Mouse (Mus musculus) heart, embryonic 10.5 days (tissue): ENCODE data around the gene Sebox. TPM values are rescaled to one million over a fixed set of nuclear protein-coding genes. Genes with fewer than 3 reads are reported as not detected.
A peak's percentile ranks its signal among the peaks of the same experiment; 100 is the strongest.
"Not testable (repeated sequence)": the region's sequence is repeated elsewhere in the genome, so short reads cannot be mapped to it uniquely, and the experiment has no call there.

Experiments
- DNase-seq: peaks from one replicate; pipeline ENCODE4 v3.0.0-alpha.2; 2017; ENCODE audit warnings: low spot score
- H3K27ac ChIP-seq: fragments of 300-500 bp; sonication (generic); 2 replicates; pipeline ENCODE4 v1.5.1; 2016; ENCODE audit warnings: mild to moderate bottlenecking
- H3K27me3 ChIP-seq: fragments of 300-500 bp; sonication (generic); 2 replicates; pipeline ENCODE4 v1.6.1; 2016; ENCODE audit warnings: mild to moderate bottlenecking; ENCODE audit not compliant: poor library complexity, insufficient read depth, severe bottlenecking
- H3K36me3 ChIP-seq: fragments of 300-500 bp; sonication (generic); 2 replicates; pipeline ENCODE4 v1.6.1; 2016; ENCODE audit warnings: mild to moderate bottlenecking, moderate library complexity
- H3K4me1 ChIP-seq: fragments of 300-500 bp; sonication (generic); 2 replicates; pipeline ENCODE4 v1.6.1; 2016; ENCODE audit warnings: mild to moderate bottlenecking
- H3K4me3 ChIP-seq: fragments of 300-500 bp; sonication (generic); 2 replicates; pipeline ENCODE4 v1.5.1; 2016; ENCODE audit warnings: mild to moderate bottlenecking, moderate library complexity
- H3K9me3 ChIP-seq: fragments of 300-500 bp; sonication (generic); 2 replicates; pipeline ENCODE4 v1.6.1; 2016; ENCODE audit warnings: mild to moderate bottlenecking, moderate library complexity
- WGBS: fragments of 180-500 bp; shearing (Covaris S2); methylation state at CpG from one replicate; pipeline ENCODE4 v1.1.7; 2016; 5-methylcytosine and 5-hydroxymethylcytosine counted together
- polyA plus RNA-seq: library from polyadenylated mRNA; unstranded; fragments of >200 nt; fragmentation: Nextera tagmentation; extraction: Ambion mirVana; gene quantifications from 2 replicates; pipeline ENCODE4 v1.2.1, GENCODE M21; 2016

Gene Sebox
- polyA plus RNA-seq, 1 experiment from 2014 or later = not detected

GRCm38 (mm10) chr11:78530001-78530400 lies 26.8 kb downstream of the Sebox start:
- H3K36me3 ChIP-seq = peaks cover 67% of the 10 kb centered on the region
- no peak overlapping the region for H3K4me3 ChIP-seq
- 87% methylated on average over 12 of the region's 12 CpGs for WGBS
- peaks cover 22% of the 10 kb centered on the region for H3K4me1 ChIP-seq
- H3K27me3 ChIP-seq = no peaks in the 10 kb centered on the region
- no peak for DNase-seq
- peak overlapping the region; percentile 60; the same call in 1 of the 2 replicates for H3K27ac ChIP-seq
- H3K9me3 ChIP-seq = no peaks in the 10 kb centered on the region

- Histone ChIP-seq H3K4me1 (peaks cover 26% of the 10 kb centered on the region), H3K27ac (0 out of 2 replicates have a peak overlapping the region, but pooled peaks have one; percentile 60), H3K27me3 (no peaks in the 10 kb centered on the region), H3K9me3 (no peaks in the 10 kb centered on the region), H3K36me3 (peaks cover 57% of the 10 kb centered on the region), H3K4me3 (no peak overlapping the region)
- no peak for DNase-seq
- WGBS = 66% methylated on average over 6 of the region's 6 CpGs
Measured at GRCm38 (mm10) chr11:78531046-78531445, 27.8 kb downstream of the Sebox start.

- H3K9me3 ChIP-seq, DNase-seq, H3K4me3 ChIP-seq, H3K27ac ChIP-seq, H3K27me3 ChIP-seq: not testable (repeated sequence)
- peaks cover 26% of the 10 kb centered on the region for H3K4me1 ChIP-seq
- H3K36me3 ChIP-seq = peaks cover 52% of the 10 kb centered on the region
- 80% methylated on average over 10 of the region's 10 CpGs for WGBS
Measured at GRCm38 (mm10) chr11:78531515-78531914, 28.3 kb downstream of the Sebox start.

- DNase-seq = no peak
- Histone ChIP-seq H3K4me1 (peaks cover 35% of the 10 kb centered on the region), H3K9me3 (no peaks in the 10 kb centered on the region), H3K36me3 (peaks cover 34% of the 10 kb centered on the region), H3K4me3 (peak overlapping the region; percentile 87), H3K27ac (no peak overlapping the region), H3K27me3 (no peaks in the 10 kb centered on the region)
- 78% methylated on average over 4 of the region's 4 CpGs for WGBS
Measured at GRCm38 (mm10) chr11:78534516-78534915, 31.3 kb downstream of the Sebox start.

DNA sequence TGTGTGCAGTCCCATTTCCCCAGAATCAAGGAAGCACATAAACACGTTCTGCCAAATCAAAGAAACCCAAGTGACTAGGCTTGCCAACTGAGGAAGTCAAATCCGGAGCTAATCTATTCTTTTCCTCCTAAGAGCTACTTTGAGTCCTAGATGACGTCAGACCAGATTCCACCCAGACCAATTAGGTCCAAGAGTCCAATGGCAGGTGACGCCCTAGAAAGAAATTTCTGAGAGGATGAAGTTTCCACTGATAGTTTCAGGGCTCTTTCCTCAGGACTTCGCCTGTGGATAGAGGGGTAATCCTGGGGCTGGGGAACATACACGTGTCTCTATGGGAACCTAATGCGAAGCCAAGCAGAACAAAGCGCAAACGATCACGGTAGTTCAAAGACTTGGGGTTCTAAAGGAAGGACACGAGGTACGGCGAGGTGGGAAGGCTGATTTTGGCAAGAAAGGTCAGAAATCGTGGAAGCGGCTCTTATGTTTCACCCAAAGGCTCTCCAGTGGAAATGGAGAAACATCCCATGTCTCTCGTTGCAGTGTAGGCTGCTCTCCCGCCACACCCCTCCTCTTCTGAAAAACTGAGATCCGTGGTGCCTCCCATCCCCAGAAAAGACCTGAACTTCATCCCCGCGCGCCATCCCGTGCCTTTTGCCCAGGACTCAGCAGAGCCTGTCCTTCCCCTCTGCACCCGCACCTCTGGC lies 32.3 kb downstream of the Sebox start:
- under 1% methylated on average over 23 of the region's 23 CpGs for WGBS

GRCm38 (mm10) chr11:78536080-78536689 lies 32.9 kb downstream of the Sebox start, which contains the start of the genes Tnfaip1 and Ift20:
TSS of gene Tnfaip1 (minus strand) at chr11:78536332.
TSS of gene Ift20 (plus strand) at chr11:78536361.
- under 1% methylated on average over 52 of the region's 52 CpGs for WGBS
- no peaks in the 10 kb centered on the region for H3K9me3 ChIP-seq
- peaks cover 35% of the 10 kb centered on the region for H3K36me3 ChIP-seq

More for the DNA sequence above, 32.3 kb downstream of the Sebox start:
- DNase-seq = no peak
- no peaks in the 10 kb centered on the region for H3K27me3 ChIP-seq
- H3K27ac ChIP-seq = peak overlapping the region; percentile 93
- H3K36me3 ChIP-seq = peaks cover 34% of the 10 kb centered on the region
- peaks cover 29% of the 10 kb centered on the region for H3K4me1 ChIP-seq
- peak overlapping the region; percentile 87 for H3K4me3 ChIP-seq
- H3K9me3 ChIP-seq = no peaks in the 10 kb centered on the region

DNA sequence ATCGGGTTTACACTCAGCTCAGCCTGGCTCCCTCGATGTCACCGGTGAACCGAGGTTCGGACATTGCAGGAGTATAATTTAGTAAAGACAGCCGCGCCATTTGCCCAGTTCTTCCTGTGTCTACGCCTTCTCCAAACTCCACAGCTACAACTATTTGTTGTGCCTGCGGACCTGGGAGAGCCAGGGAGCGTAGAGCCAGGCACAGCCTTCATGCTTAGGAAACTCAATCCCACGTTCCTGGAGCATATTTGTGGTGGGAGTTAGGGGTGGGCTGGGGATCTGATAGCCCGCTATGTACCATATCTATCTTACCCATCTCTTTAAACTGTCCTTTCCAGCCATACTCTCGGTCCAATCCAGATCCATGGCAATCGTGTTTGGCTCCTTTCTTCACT lies 33.4 kb downstream of the Sebox start:
- peaks cover 39% of the 10 kb centered on the region for H3K36me3 ChIP-seq
- 3% methylated on average over 14 of the region's 14 CpGs for WGBS
- no peaks in the 10 kb centered on the region for H3K9me3 ChIP-seq
- H3K27ac ChIP-seq = peak overlapping the region; percentile 93
- H3K4me1 ChIP-seq = peaks cover 29% of the 10 kb centered on the region
- no peaks in the 10 kb centered on the region for H3K27me3 ChIP-seq
- no peak for DNase-seq
- H3K4me3 ChIP-seq = peak overlapping the region; percentile 87

More at GRCm38 (mm10) chr11:78536080-78536689, 32.9 kb downstream of the Sebox start, which contains the start of the genes Tnfaip1 and Ift20:
- DNase-seq = peak; percentile 100
- Histone ChIP-seq H3K27ac (peak within 1 kb of the TSS; percentile 93), H3K4me1 (peaks cover 29% of the 10 kb centered on the region), H3K27me3 (no peaks in the 10 kb centered on the region), H3K4me3 (peak within 1 kb of the TSS; percentile 87)

DNA sequence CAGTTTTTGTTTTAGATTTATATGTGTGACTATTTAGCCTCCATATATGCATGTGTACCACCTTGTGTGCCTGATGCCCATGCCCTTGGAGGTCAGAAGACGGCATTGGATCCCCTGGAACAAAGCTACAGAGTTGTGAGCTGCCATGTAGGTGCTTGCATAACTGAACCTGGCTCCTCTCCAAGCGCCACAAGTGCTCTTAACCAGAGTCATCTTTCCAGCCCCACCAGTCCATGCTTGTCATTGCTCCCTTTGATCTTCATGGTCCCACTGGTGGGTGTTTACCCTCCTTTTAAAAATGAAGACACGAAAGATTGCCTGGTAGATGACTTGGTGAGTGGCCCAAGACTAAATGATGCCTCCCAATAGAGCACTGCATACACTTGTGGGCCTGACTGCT lies 37.1 kb downstream of the Sebox start:
- H3K9me3 ChIP-seq = no peaks in the 10 kb centered on the region
- WGBS = 86% methylated on average over 3 of the region's 3 CpGs
- no peaks in the 10 kb centered on the region for H3K27me3 ChIP-seq
- H3K36me3 ChIP-seq = peaks cover 57% of the 10 kb centered on the region
- H3K27ac ChIP-seq = no peak overlapping the region
- no peak overlapping the region for H3K4me3 ChIP-seq
- no peak for DNase-seq
- H3K4me1 ChIP-seq = peaks cover 13% of the 10 kb centered on the region

DNA sequence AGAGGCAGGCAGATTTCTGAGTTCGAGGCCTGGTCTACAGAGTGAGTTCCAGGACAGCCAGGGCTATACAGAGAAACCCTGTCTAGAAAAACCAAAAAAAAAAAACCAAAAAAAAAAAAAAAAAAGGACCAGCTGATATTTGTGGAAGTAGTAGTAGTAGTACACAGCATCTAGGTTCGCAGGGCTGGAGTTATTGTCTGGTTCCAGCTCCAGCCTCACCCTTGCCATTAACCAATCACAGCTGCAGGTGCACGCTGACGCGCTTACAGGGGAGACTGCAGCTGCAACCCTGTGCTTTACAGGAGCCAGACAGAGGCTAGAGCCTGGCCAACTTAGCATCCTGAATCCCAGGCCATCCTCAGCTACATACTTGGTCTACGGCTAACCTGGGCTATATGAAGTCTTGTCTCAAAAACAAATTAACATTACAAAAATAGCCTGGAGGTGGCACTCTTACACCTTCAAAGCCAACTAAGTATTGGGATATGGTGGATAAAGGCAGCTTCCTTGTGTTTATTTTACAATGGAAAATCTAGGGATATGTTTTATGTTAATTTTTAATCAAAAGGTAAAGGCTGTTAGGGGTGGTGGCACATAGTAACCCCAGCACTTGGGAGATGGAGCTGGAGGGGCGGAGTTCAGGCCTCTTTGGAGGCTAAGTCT lies 41.3 kb downstream of the Sebox start:
- H3K4me1 ChIP-seq = peaks cover 13% of the 10 kb centered on the region
- no peak overlapping the region for H3K27ac ChIP-seq
- H3K36me3 ChIP-seq = peaks cover 49% of the 10 kb centered on the region
- no peak for DNase-seq
- H3K27me3 ChIP-seq = no peaks in the 10 kb centered on the region
- 93% methylated on average over 7 of the region's 7 CpGs for WGBS
- no peaks in the 10 kb centered on the region for H3K9me3 ChIP-seq
- H3K4me3 ChIP-seq = no peak overlapping the region

DNA sequence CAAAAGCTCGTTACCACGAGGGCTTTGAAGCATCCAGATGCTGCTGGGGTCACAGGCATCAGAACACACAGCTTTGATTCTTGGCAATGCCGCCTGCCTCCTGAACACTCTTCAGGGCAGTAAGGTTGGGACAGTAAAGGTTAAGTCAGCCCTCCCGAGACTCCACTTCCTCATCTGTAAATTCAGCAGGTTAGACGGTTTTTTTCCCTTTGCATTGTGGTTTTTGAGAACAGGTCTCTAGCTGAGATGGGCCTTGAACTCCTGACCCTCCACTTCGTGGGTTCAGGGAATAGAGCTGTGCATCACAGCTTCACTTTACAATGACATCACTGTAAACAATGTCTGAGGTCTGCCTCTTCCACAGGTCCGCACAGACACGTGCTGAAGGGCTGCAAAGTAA lies 41.9 kb downstream of the Sebox start:
- peaks cover 43% of the 10 kb centered on the region for H3K36me3 ChIP-seq
- H3K4me1 ChIP-seq = peaks cover 17% of the 10 kb centered on the region
- H3K4me3 ChIP-seq = no peak overlapping the region
- H3K27ac ChIP-seq = no peak overlapping the region
- no peak for DNase-seq
- H3K9me3 ChIP-seq = no peaks in the 10 kb centered on the region
- no peaks in the 10 kb centered on the region for H3K27me3 ChIP-seq
- 61% methylated on average over 8 of the region's 8 CpGs for WGBS

GRCm38 (mm10) chr11:78547718-78548460 lies 44.6 kb downstream of the Sebox start:
- no peak for DNase-seq
- WGBS = 78% methylated on average over 2 of the region's 2 CpGs
- Histone ChIP-seq H3K27ac (no peak overlapping the region), H3K27me3 (no peaks in the 10 kb centered on the region), H3K4me1 (peaks cover 25% of the 10 kb centered on the region), H3K4me3 (no peak overlapping the region), H3K9me3 (no peaks in the 10 kb centered on the region), H3K36me3 (peaks cover 21% of the 10 kb centered on the region)

DNA sequence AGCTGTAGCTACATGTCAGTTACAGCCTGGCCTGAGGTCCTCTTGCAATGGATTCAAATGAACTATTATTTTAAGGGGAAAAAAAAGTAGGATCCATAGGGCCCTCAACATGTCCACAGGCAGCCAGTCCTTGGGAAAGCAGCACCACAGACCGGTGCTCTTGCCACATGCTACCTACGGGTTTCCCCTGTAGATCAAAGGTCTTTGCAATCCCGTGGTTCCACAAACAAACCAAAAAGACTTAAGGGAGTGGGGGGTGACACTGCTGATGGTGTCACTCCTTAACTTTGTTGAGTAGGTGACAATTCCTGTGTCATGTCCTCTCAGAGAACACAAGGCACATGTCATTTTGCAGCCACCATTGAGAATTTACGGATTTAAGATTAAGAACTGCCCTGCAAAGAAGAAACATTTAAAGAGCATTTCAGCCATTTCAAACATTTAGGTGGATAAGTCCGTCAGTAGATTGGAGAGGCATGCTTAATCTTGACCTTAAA lies 46.3 kb downstream of the Sebox start:
- Histone ChIP-seq H3K36me3 (peaks cover 9% of the 10 kb centered on the region; the same call in 1 of the 2 replicates), H3K27ac (peak overlapping the region; percentile 94)
- 7% methylated on average over 5 of the region's 5 CpGs for WGBS

More for the DNA sequence above, 46.3 kb downstream of the Sebox start:
- DNase-seq = no peak
- Histone ChIP-seq H3K9me3 (no peaks in the 10 kb centered on the region), H3K4me1 (peaks cover 25% of the 10 kb centered on the region), H3K27me3 (no peaks in the 10 kb centered on the region), H3K4me3 (peak overlapping the region; percentile 80)
